Mouse (Mus musculus): ENCODE measurements around the gene Crat. TPM values are rescaled to one million over a fixed set of nuclear protein-coding genes. Genes with fewer than 3 reads are reported as not detected.
"Not testable (repeated sequence)": the region's sequence is repeated elsewhere in the genome, so short reads cannot be mapped to it uniquely, and the experiment has no call there.

Gene Crat
- polyA plus RNA-seq, 1 experiment from 2014 or later: 22.5 TPM

- Histone ChIP-seq H3K4me1 (peaks cover 53% of the 10 kb centered on the region), H3K27me3 (no peaks in the 10 kb centered on the region), H3K36me3 (peaks cover 64% of the 10 kb centered on the region), H3K27ac (peak overlapping the region; percentile 100), H3K4me2 (no peak overlapping the region), H3K4me3 (no peak overlapping the region), H3K9me3 (no peaks in the 10 kb centered on the region), H3K9ac (peak overlapping the region; percentile 59)
- no peak for ATAC-seq (ENCODE audit: insufficient number of reproducible peaks, insufficient read depth, low FRiP score, low TSS enrichment, low read depth)
- 84% methylated on average over 6 of the region's 6 CpGs for WGBS
These were observed 24.0 kb upstream of the Crat start for GRCm38 (mm10) chr2:30439631-30440030.

- ATAC-seq (ENCODE audit: insufficient number of reproducible peaks, insufficient read depth, low FRiP score, low TSS enrichment, low read depth): no peak
- H3K9me3 ChIP-seq: no peaks in the 10 kb centered on the region
- no peak overlapping the region for H3K27ac ChIP-seq
- H3K4me3 ChIP-seq: no peak overlapping the region
- H3K27me3 ChIP-seq: no peaks in the 10 kb centered on the region
- WGBS: 83% methylated on average over 4 of the region's 4 CpGs
- peaks cover 62% of the 10 kb centered on the region for H3K36me3 ChIP-seq
- no peak overlapping the region for H3K9ac ChIP-seq
- H3K4me1 ChIP-seq: peaks cover 35% of the 10 kb centered on the region
- H3K4me2 ChIP-seq: no peak overlapping the region
These were observed 22.2 kb upstream of the Crat start for GRCm38 (mm10) chr2:30437791-30438190.

GRCm38 (mm10) chr2:30436809-30437208, 21.2 kb upstream of the Crat start:
- Histone ChIP-seq H3K36me3 (peaks cover 70% of the 10 kb centered on the region), H3K4me1 (peaks cover 26% of the 10 kb centered on the region), H3K4me3 (no peak overlapping the region), H3K27ac (no peak overlapping the region), H3K9ac (no peak overlapping the region), H3K4me2 (no peak overlapping the region), H3K27me3 (no peaks in the 10 kb centered on the region), H3K9me3 (no peaks in the 10 kb centered on the region)
- WGBS: 70% methylated on average over 4 of the region's 4 CpGs
- ATAC-seq (ENCODE audit: insufficient number of reproducible peaks, insufficient read depth, low FRiP score, low TSS enrichment, low read depth): no peak

- 82% methylated on average over 5 of the region's 5 CpGs for WGBS
- H3K4me3 ChIP-seq: no peak overlapping the region
- H3K27ac ChIP-seq: no peak overlapping the region
- no peak for ATAC-seq (ENCODE audit: insufficient number of reproducible peaks, insufficient read depth, low FRiP score, low TSS enrichment, low read depth)
- no peaks in the 10 kb centered on the region for H3K9me3 ChIP-seq
- peaks cover 77% of the 10 kb centered on the region for H3K36me3 ChIP-seq
- H3K4me2 ChIP-seq: no peak overlapping the region
- peaks cover 19% of the 10 kb centered on the region for H3K4me1 ChIP-seq
- no peaks in the 10 kb centered on the region for H3K27me3 ChIP-seq
- H3K9ac ChIP-seq: no peak overlapping the region
These were observed 20.5 kb upstream of the Crat start for GRCm38 (mm10) chr2:30436156-30436545.

- Histone ChIP-seq H3K4me1 (peaks cover 13% of the 10 kb centered on the region), H3K9ac (no peak overlapping the region), H3K27me3 (no peaks in the 10 kb centered on the region), H3K36me3 (peaks cover 83% of the 10 kb centered on the region), H3K9me3 (no peaks in the 10 kb centered on the region), H3K4me2 (no peak overlapping the region), H3K27ac (0 out of 2 replicates have a peak overlapping the region, but pooled peaks have one; percentile 22), H3K4me3 (no peak overlapping the region)
- ATAC-seq (ENCODE audit: insufficient number of reproducible peaks, insufficient read depth, low FRiP score, low TSS enrichment, low read depth): no peak; the same call in 1 of the 2 replicates
- 55% methylated on average over 5 of the region's 5 CpGs for WGBS
These were observed 19.9 kb upstream of the Crat start for GRCm38 (mm10) chr2:30435326-30436155.

- Histone ChIP-seq H3K4me3 (no peak overlapping the region), H3K36me3 (peaks cover 81% of the 10 kb centered on the region), H3K4me2 (no peak overlapping the region), H3K27ac (no peak overlapping the region), H3K4me1 (no peaks in the 10 kb centered on the region), H3K9ac (no peak overlapping the region), H3K27me3 (no peaks in the 10 kb centered on the region), H3K9me3 (no peaks in the 10 kb centered on the region)
- no peak for ATAC-seq (ENCODE audit: insufficient number of reproducible peaks, insufficient read depth, low FRiP score, low TSS enrichment, low read depth)
These were observed 13.5 kb upstream of the Crat start for GRCm38 (mm10) chr2:30429156-30429555.

GRCm38 (mm10) chr2:30421432-30421831, 5.8 kb upstream of the Crat start:
- ATAC-seq (ENCODE audit: insufficient number of reproducible peaks, insufficient read depth, low FRiP score, low TSS enrichment, low read depth): no peak
- Histone ChIP-seq H3K9me3 (no peaks in the 10 kb centered on the region), H3K4me2 (no peak overlapping the region), H3K4me1 (peaks cover 32% of the 10 kb centered on the region), H3K27me3 (no peaks in the 10 kb centered on the region), H3K9ac (no peak overlapping the region), H3K27ac (no peak overlapping the region), H3K36me3 (peaks cover 4% of the 10 kb centered on the region), H3K4me3 (no peak overlapping the region)
- 66% methylated on average over 4 of the region's 4 CpGs for WGBS

GRCm38 (mm10) chr2:30419112-30419511, 3.5 kb upstream of the Crat start:
- Histone ChIP-seq H3K4me2 (peak overlapping the region; percentile 68), H3K36me3 (no peaks in the 10 kb centered on the region), H3K4me3 (peak overlapping the region; percentile 14; the same call in 1 of the 2 replicates), H3K27ac (peak overlapping the region; percentile 88), H3K27me3 (no peaks in the 10 kb centered on the region), H3K9ac (peak overlapping the region; percentile 67), H3K9me3 (no peaks in the 10 kb centered on the region), H3K4me1 (peaks cover 41% of the 10 kb centered on the region)
- no peak for ATAC-seq (ENCODE audit: insufficient number of reproducible peaks, insufficient read depth, low FRiP score, low TSS enrichment, low read depth)
- WGBS: 9% methylated on average over 10 of the region's 10 CpGs

GRCm38 (mm10) chr2:30418259-30418658, 2.6 kb upstream of the Crat start:
- no peaks in the 10 kb centered on the region for H3K36me3 ChIP-seq
- peak overlapping the region; percentile 68 for H3K4me2 ChIP-seq
- H3K27ac ChIP-seq: peak overlapping the region; percentile 88
- H3K9ac ChIP-seq: peak overlapping the region; percentile 67
- H3K27me3 ChIP-seq: no peaks in the 10 kb centered on the region
- no peak for ATAC-seq (ENCODE audit: insufficient number of reproducible peaks, insufficient read depth, low FRiP score, low TSS enrichment, low read depth)
- H3K4me3 ChIP-seq: peak overlapping the region; percentile 90; the same call in 1 of the 2 replicates
- 62% methylated on average over 6 of the region's 6 CpGs for WGBS
- H3K4me1 ChIP-seq: peaks cover 48% of the 10 kb centered on the region
- H3K9me3 ChIP-seq: no peaks in the 10 kb centered on the region

GRCm38 (mm10) chr2:30417595-30418165, 2.1 kb upstream of the Crat start:
- Histone ChIP-seq H3K4me2 (peak overlapping the region; percentile 68), H3K4me1 (peaks cover 48% of the 10 kb centered on the region), H3K4me3 (peak overlapping the region; percentile 90; the same call in 1 of the 2 replicates), H3K27me3 (no peaks in the 10 kb centered on the region), H3K9ac (0 out of 2 replicates have a peak overlapping the region, but pooled peaks have one; percentile 67), H3K27ac (peak overlapping the region; percentile 88; the same call in 1 of the 2 replicates), H3K9me3 (no peaks in the 10 kb centered on the region), H3K36me3 (no peaks in the 10 kb centered on the region)
- ATAC-seq (ENCODE audit: insufficient number of reproducible peaks, insufficient read depth, low FRiP score, low TSS enrichment, low read depth): no peak
- 78% methylated on average over 5 of the region's 5 CpGs for WGBS

GRCm38 (mm10) chr2:30417154-30417553, 1.5 kb upstream of the Crat start:
- H3K27ac ChIP-seq; ATAC-seq (ENCODE audit: insufficient number of reproducible peaks, insufficient read depth, low FRiP score, low TSS enrichment, low read depth); H3K36me3 ChIP-seq; H3K27me3 ChIP-seq; H3K9ac ChIP-seq; H3K9me3 ChIP-seq: not testable (repeated sequence)
- 78% methylated on average over 6 of the region's 6 CpGs for WGBS
- H3K4me2 ChIP-seq: peak overlapping the region; percentile 68
- H3K4me1 ChIP-seq: peaks cover 48% of the 10 kb centered on the region
- peak overlapping the region; percentile 90 for H3K4me3 ChIP-seq

GRCm38 (mm10) chr2:30416649-30416965, 994 bp upstream of the Crat start:
- Histone ChIP-seq H3K36me3 (no peaks in the 10 kb centered on the region), H3K9me3 (no peaks in the 10 kb centered on the region)

More at GRCm38 (mm10) chr2:30416649-30416965, 994 bp upstream of the Crat start:
- under 1% methylated on average over 7 of the region's 7 CpGs for WGBS
- Histone ChIP-seq H3K9ac (peak overlapping the region; percentile 95), H3K27ac (peak overlapping the region; percentile 98), H3K4me1 (peaks cover 48% of the 10 kb centered on the region), H3K4me2 (peak overlapping the region; percentile 68), H3K4me3 (peak overlapping the region; percentile 90), H3K27me3 (no peaks in the 10 kb centered on the region)
- no peak for ATAC-seq (ENCODE audit: insufficient number of reproducible peaks, insufficient read depth, low FRiP score, low TSS enrichment, low read depth)
